Mouse (Mus musculus) heart, embryonic 13.5 days (tissue): Measurements from ENCODE around the gene Rab40c. TPM values are rescaled to one million over a fixed set of nuclear protein-coding genes. Genes with fewer than 3 reads are reported as not detected.
"Not testable (repeated sequence)": the region's sequence is repeated elsewhere in the genome, so short reads cannot be mapped to it uniquely, and the experiment has no call there.

ENCODE experiments used
- ATAC-seq: fragments of 200-750 bp; cut with Nextera tagmentation; 2 replicates; pipeline ENCODE4 v1.8.0; 2017; ENCODE audit warnings: moderate TSS enrichment; ENCODE audit not compliant: insufficient number of reproducible peaks, low FRiP score, low TSS enrichment; ENCODE audit errors: extremely low read depth
- H3K27ac ChIP-seq: fragments of 300-500 bp; sonication (generic); replicated peaks from 2 replicates; pipeline ENCODE4 v1.5.1; 2015; ENCODE audit warnings: moderate library complexity, mild to moderate bottlenecking, inconsistent platforms
- H3K27me3 ChIP-seq: fragments of 300-500 bp; sonication (generic); replicated peaks from 2 replicates; pipeline ENCODE4 v1.6.1; 2015; ENCODE audit warnings: mild to moderate bottlenecking, inconsistent platforms
- H3K36me3 ChIP-seq: fragments of 300-500 bp; sonication (generic); 2 replicates; pipeline ENCODE4 v1.6.1; 2015; ENCODE audit warnings: mild to moderate bottlenecking, inconsistent platforms
- H3K4me1 ChIP-seq: fragments of 300-500 bp; sonication (generic); 2 replicates; pipeline ENCODE4 v1.6.1; 2015; ENCODE audit warnings: inconsistent platforms
- H3K4me2 ChIP-seq: fragments of 300-500 bp; sonication (generic); 2 replicates; pipeline ENCODE4 v1.6.1; 2015; ENCODE audit warnings: inconsistent platforms, mild to moderate bottlenecking, moderate library complexity
- H3K4me3 ChIP-seq: fragments of 300-500 bp; sonication (generic); 2 replicates; pipeline ENCODE4 v1.5.1; 2015; ENCODE audit warnings: moderate library complexity, mild to moderate bottlenecking, inconsistent platforms
- H3K9ac ChIP-seq: fragments of 300-500 bp; sonication (generic); 2 replicates; pipeline ENCODE4 v1.6.1; 2015; ENCODE audit warnings: inconsistent platforms, mild to moderate bottlenecking, moderate library complexity
- H3K9me3 ChIP-seq: fragments of 300-500 bp; sonication (generic); 2 replicates; pipeline ENCODE4 v1.6.1; 2016; ENCODE audit warnings: inconsistent platforms
- WGBS: fragments of 180-500 bp; shearing (Covaris S2); methylation state at CpG from one replicate; pipeline ENCODE4 v1.1.7; 2015; ENCODE audit warnings: mixed read lengths; 5-methylcytosine and 5-hydroxymethylcytosine counted together
- polyA plus RNA-seq: library from polyadenylated mRNA; unstranded; fragments of >200 nt; fragmentation: Nextera tagmentation; extraction: Ambion mirVana; gene quantifications from 2 replicates; pipeline ENCODE4 v1.2.1, GENCODE M21; 2015

Gene Rab40c
- polyA plus RNA-seq, 1 experiment from 2014 or later = 16.4 TPM

- WGBS = 73% methylated on average over 3 of the region's 3 CpGs
Measured at GRCm38 (mm10) chr17:25872676-25873075, 46.9 kb downstream of the Rab40c start.

GRCm38 (mm10) chr17:25871566-25871965 lies 48.0 kb downstream of the Rab40c start:
- ATAC-seq, H3K9ac ChIP-seq, H3K4me2 ChIP-seq, H3K27ac ChIP-seq, H3K36me3 ChIP-seq, H3K4me3 ChIP-seq, H3K9me3 ChIP-seq, H3K27me3 ChIP-seq: not testable (repeated sequence)
- peaks cover 41% of the 10 kb centered on the region for H3K4me1 ChIP-seq

More at GRCm38 (mm10) chr17:25872676-25873075, 46.9 kb downstream of the Rab40c start:
- no peak overlapping the region for H3K4me3 ChIP-seq
- no peak for ATAC-seq
- H3K4me1 ChIP-seq = peaks cover 36% of the 10 kb centered on the region
- H3K9me3 ChIP-seq = no peaks in the 10 kb centered on the region
- H3K27ac ChIP-seq = no peak overlapping the region
- H3K4me2 ChIP-seq = no peak overlapping the region
- H3K36me3 ChIP-seq = peaks cover 2% of the 10 kb centered on the region
- H3K9ac ChIP-seq = no peak overlapping the region
- H3K27me3 ChIP-seq = no peaks in the 10 kb centered on the region

- WGBS = 76% methylated on average over 2 of the region's 2 CpGs
- no peak overlapping the region for H3K4me3 ChIP-seq
- H3K4me1 ChIP-seq = peaks cover 41% of the 10 kb centered on the region
- H3K36me3 ChIP-seq = peaks cover 5% of the 10 kb centered on the region
- no peak overlapping the region for H3K9ac ChIP-seq
- H3K27ac ChIP-seq = no peak overlapping the region
- no peaks in the 10 kb centered on the region for H3K27me3 ChIP-seq
- no peaks in the 10 kb centered on the region for H3K9me3 ChIP-seq
- no peak for ATAC-seq
- no peak overlapping the region for H3K4me2 ChIP-seq
Measured at GRCm38 (mm10) chr17:25869954-25870353, 49.6 kb downstream of the Rab40c start.

- peaks cover 39% of the 10 kb centered on the region for H3K4me1 ChIP-seq
Measured at GRCm38 (mm10) chr17:25869498-25869897, 50.0 kb downstream of the Rab40c start.

GRCm38 (mm10) chr17:25868601-25869191 lies 50.8 kb downstream of the Rab40c start, which contains the start of gene Mcrip2:
TSS of gene Mcrip2 (minus strand) at chr17:25868764.
- Histone ChIP-seq H3K4me2 (peak within 1 kb of the TSS; percentile 77), H3K36me3 (peaks cover 18% of the 10 kb centered on the region), H3K9ac (peak within 1 kb of the TSS; percentile 93), H3K27me3 (no peaks in the 10 kb centered on the region), H3K4me3 (peak within 1 kb of the TSS; percentile 76), H3K9me3 (no peaks in the 10 kb centered on the region), H3K27ac (peak within 1 kb of the TSS; percentile 93), H3K4me1 (peaks cover 31% of the 10 kb centered on the region)
- ATAC-seq = peak; percentile 71
- under 1% methylated on average over 24 of the region's 24 CpGs for WGBS

More at GRCm38 (mm10) chr17:25869498-25869897, 50.0 kb downstream of the Rab40c start:
- no peak overlapping the region for H3K27ac ChIP-seq
- H3K9ac ChIP-seq = no peak overlapping the region
- no peak overlapping the region for H3K4me2 ChIP-seq
- no peak overlapping the region for H3K4me3 ChIP-seq
- WGBS = 83% methylated on average over 8 of the region's 8 CpGs
- H3K9me3 ChIP-seq = no peaks in the 10 kb centered on the region
- peaks cover 10% of the 10 kb centered on the region for H3K36me3 ChIP-seq
- ATAC-seq = no peak
- H3K27me3 ChIP-seq = no peaks in the 10 kb centered on the region

GRCm38 (mm10) chr17:25867836-25868600 lies 51.5 kb downstream of the Rab40c start:
- peak overlapping the region; percentile 93 for H3K27ac ChIP-seq
- H3K4me2 ChIP-seq = peak overlapping the region; percentile 77
- under 1% methylated on average over 42 of the region's 42 CpGs for WGBS
- H3K9me3 ChIP-seq = no peaks in the 10 kb centered on the region
- H3K4me3 ChIP-seq = peak overlapping the region; percentile 76
- peaks cover 22% of the 10 kb centered on the region for H3K36me3 ChIP-seq
- ATAC-seq = no peak; the same call in 1 of the 2 replicates
- H3K9ac ChIP-seq = peak overlapping the region; percentile 93
- H3K4me1 ChIP-seq = peaks cover 31% of the 10 kb centered on the region
- H3K27me3 ChIP-seq = no peaks in the 10 kb centered on the region

- Histone ChIP-seq H3K9me3 (no peaks in the 10 kb centered on the region), H3K9ac (peak overlapping the region; percentile 93), H3K27ac (peak overlapping the region; percentile 93), H3K36me3 (peaks cover 28% of the 10 kb centered on the region), H3K4me2 (peak overlapping the region; percentile 77), H3K4me3 (peak overlapping the region; percentile 76), H3K27me3 (no peaks in the 10 kb centered on the region), H3K4me1 (peaks cover 31% of the 10 kb centered on the region)
- 12% methylated on average over 7 of the region's 7 CpGs for WGBS
- ATAC-seq = no peak
Measured at GRCm38 (mm10) chr17:25867509-25867835, 52.1 kb downstream of the Rab40c start.

- 95% methylated on average over 3 of the region's 3 CpGs for WGBS
- Histone ChIP-seq H3K4me2 (peak overlapping the region; percentile 77), H3K4me3 (peak overlapping the region; percentile 76)
Measured at GRCm38 (mm10) chr17:25866172-25866571, 53.4 kb downstream of the Rab40c start.

GRCm38 (mm10) chr17:25865288-25865687 lies 54.2 kb downstream of the Rab40c start:
- 87% methylated on average over 11 of the region's 11 CpGs for WGBS
- 0 out of 2 replicates have a peak overlapping the region, but pooled peaks have one; percentile 1 for H3K9ac ChIP-seq

More at GRCm38 (mm10) chr17:25866172-25866571, 53.4 kb downstream of the Rab40c start:
- Histone ChIP-seq H3K27ac (no peak overlapping the region), H3K36me3 (peaks cover 28% of the 10 kb centered on the region), H3K9me3 (no peaks in the 10 kb centered on the region), H3K27me3 (no peaks in the 10 kb centered on the region), H3K4me1 (peaks cover 39% of the 10 kb centered on the region), H3K9ac (peak overlapping the region; percentile 93; the same call in 1 of the 2 replicates)
- no peak for ATAC-seq

GRCm38 (mm10) chr17:25864311-25864710 lies 55.2 kb downstream of the Rab40c start:
- Histone ChIP-seq H3K9ac (no peak overlapping the region), H3K9me3 (no peaks in the 10 kb centered on the region), H3K4me1 (peaks cover 47% of the 10 kb centered on the region), H3K27ac (no peak overlapping the region), H3K4me2 (no peak overlapping the region), H3K27me3 (no peaks in the 10 kb centered on the region), H3K4me3 (no peak overlapping the region), H3K36me3 (peaks cover 28% of the 10 kb centered on the region)
- ATAC-seq = no peak
- 89% methylated on average over 14 of the region's 14 CpGs for WGBS

More at GRCm38 (mm10) chr17:25865288-25865687, 54.2 kb downstream of the Rab40c start:
- H3K27ac ChIP-seq = no peak overlapping the region
- no peaks in the 10 kb centered on the region for H3K9me3 ChIP-seq
- H3K4me3 ChIP-seq = no peak overlapping the region
- peaks cover 47% of the 10 kb centered on the region for H3K4me1 ChIP-seq
- H3K36me3 ChIP-seq = peaks cover 28% of the 10 kb centered on the region
- H3K27me3 ChIP-seq = no peaks in the 10 kb centered on the region
- H3K4me2 ChIP-seq = no peak overlapping the region
- ATAC-seq = no peak

GRCm38 (mm10) chr17:25863681-25864080 lies 55.8 kb downstream of the Rab40c start:
- H3K36me3 ChIP-seq = peaks cover 28% of the 10 kb centered on the region
- no peak for ATAC-seq
- no peaks in the 10 kb centered on the region for H3K9me3 ChIP-seq
- no peak overlapping the region for H3K9ac ChIP-seq
- no peak overlapping the region for H3K27ac ChIP-seq
- peaks cover 42% of the 10 kb centered on the region for H3K4me1 ChIP-seq
- WGBS = 89% methylated on average over 6 of the region's 6 CpGs
- no peak overlapping the region for H3K4me2 ChIP-seq
- no peak overlapping the region for H3K4me3 ChIP-seq
- H3K27me3 ChIP-seq = no peaks in the 10 kb centered on the region
